Mouse (Mus musculus) lung, embryonic 15.5 days (tissue): ENCODE results near the gene Dpagt1. TPM values are rescaled to one million over a fixed set of nuclear protein-coding genes. Genes with fewer than 3 reads are reported as not detected.
"Not testable (repeated sequence)": the region's sequence is repeated elsewhere in the genome, so short reads cannot be mapped to it uniquely, and the experiment has no call there.

Experiments used
- ATAC-seq: fragments of 200-750 bp; cut with Nextera tagmentation; 2 replicates; pipeline ENCODE4 v1.8.0; 2017; ENCODE audit warnings: moderate number of reproducible peaks, borderline replicate concordance; ENCODE audit not compliant: low FRiP score, low TSS enrichment; ENCODE audit errors: extremely low read depth
- H3K27ac ChIP-seq: fragments of 300-500 bp; sonication (generic); 2 replicates; pipeline ENCODE4 v1.5.1; 2015; ENCODE audit warnings: moderate library complexity, mild to moderate bottlenecking, inconsistent platforms
- H3K27me3 ChIP-seq: fragments of 300-500 bp; sonication (generic); 2 replicates; pipeline ENCODE4 v1.6.1; 2015; ENCODE audit warnings: inconsistent platforms
- H3K36me3 ChIP-seq: fragments of 300-500 bp; sonication (generic); 2 replicates; pipeline ENCODE4 v1.6.1; 2015; ENCODE audit warnings: inconsistent platforms
- H3K4me1 ChIP-seq: fragments of 300-500 bp; sonication (generic); 2 replicates; pipeline ENCODE4 v1.6.1; 2015; ENCODE audit warnings: inconsistent platforms
- H3K4me2 ChIP-seq: fragments of 300-500 bp; sonication (generic); 2 replicates; pipeline ENCODE4 v1.6.1; 2015; ENCODE audit warnings: inconsistent platforms, mild to moderate bottlenecking, moderate library complexity
- H3K4me3 ChIP-seq: fragments of 300-500 bp; sonication (generic); 2 replicates; pipeline ENCODE4 v1.5.1; 2015; ENCODE audit warnings: mild to moderate bottlenecking, inconsistent platforms
- H3K9ac ChIP-seq: fragments of 300-500 bp; sonication (generic); 2 replicates; pipeline ENCODE4 v1.6.1; 2015; ENCODE audit warnings: inconsistent platforms
- H3K9me3 ChIP-seq: fragments of 300-500 bp; sonication (generic); 2 replicates; pipeline ENCODE4 v1.6.1; 2016; ENCODE audit warnings: inconsistent platforms
- WGBS: fragments of 180-500 bp; shearing (Covaris S2); methylation state at CpG from one replicate; pipeline ENCODE4 v1.1.7; 2015; 5-methylcytosine and 5-hydroxymethylcytosine counted together
- polyA plus RNA-seq: library from polyadenylated mRNA; unstranded; fragments of >200 nt; fragmentation: Nextera tagmentation; extraction: Ambion mirVana; gene quantifications from 2 replicates; pipeline ENCODE4 v1.2.1, GENCODE M21; 2015

Gene Dpagt1
- polyA plus RNA-seq = 33.5 and 36.5 TPM in 2 replicates

- peak within 1 kb of the TSS; percentile 79 for H3K9ac ChIP-seq
- H3K27me3 ChIP-seq = no peaks in the 10 kb centered on the region
- H3K36me3 ChIP-seq = peaks cover 19% of the 10 kb centered on the region
- H3K4me1 ChIP-seq = peaks cover 7% of the 10 kb centered on the region
- peak within 1 kb of the TSS; percentile 66 for H3K4me3 ChIP-seq
- H3K4me2 ChIP-seq = peak within 1 kb of the TSS; percentile 76
- H3K9me3 ChIP-seq = no peaks in the 10 kb centered on the region
- peak within 1 kb of the TSS; percentile 94 for H3K27ac ChIP-seq
- no peak for ATAC-seq
- 3% methylated on average over 12 of the region's 12 CpGs for WGBS
Observed at GRCm38 (mm10) chr9:44325768-44326370, at the start of gene Dpagt1. TSS of gene Dpagt1 (plus strand) at chr9:44326019.

GRCm38 (mm10) chr9:44283183-44283582, 42.6 kb upstream of the Dpagt1 start:
- Histone ChIP-seq H3K9me3 (no peaks in the 10 kb centered on the region), H3K4me2 (no peak overlapping the region), H3K4me3 (no peak overlapping the region), H3K27ac (no peak overlapping the region), H3K4me1 (peaks cover 17% of the 10 kb centered on the region), H3K36me3 (no peaks in the 10 kb centered on the region), H3K9ac (no peak overlapping the region), H3K27me3 (peaks cover 19% of the 10 kb centered on the region)
- ATAC-seq = no peak
- WGBS = 42% methylated on average over 5 of the region's 5 CpGs

- Histone ChIP-seq H3K27ac (no peak overlapping the region), H3K4me1 (peaks cover 24% of the 10 kb centered on the region), H3K4me2 (no peak overlapping the region), H3K36me3 (peaks cover 9% of the 10 kb centered on the region; the same call in 1 of the 2 replicates), H3K4me3 (no peak overlapping the region), H3K9me3 (no peaks in the 10 kb centered on the region), H3K9ac (no peak overlapping the region), H3K27me3 (peaks cover 32% of the 10 kb centered on the region)
- ATAC-seq = no peak
- 17% methylated on average over 6 of the region's 6 CpGs for WGBS
Observed at GRCm38 (mm10) chr9:44286256-44286850, 39.5 kb upstream of the Dpagt1 start.

GRCm38 (mm10) chr9:44287003-44287400, 38.8 kb upstream of the Dpagt1 start:
- no peaks in the 10 kb centered on the region for H3K9me3 ChIP-seq
- peak overlapping the region; percentile 97 for H3K4me2 ChIP-seq
- ATAC-seq = peak; percentile 9; the same call in 1 of the 2 replicates
- peaks cover 24% of the 10 kb centered on the region for H3K4me1 ChIP-seq
- no peak overlapping the region for H3K27ac ChIP-seq
- peaks cover 15% of the 10 kb centered on the region; the same call in 1 of the 2 replicates for H3K36me3 ChIP-seq
- peaks cover 32% of the 10 kb centered on the region for H3K27me3 ChIP-seq
- peak overlapping the region; percentile 47 for H3K9ac ChIP-seq
- 11% methylated on average over 11 of the region's 11 CpGs for WGBS
- H3K4me3 ChIP-seq = peak overlapping the region; percentile 59

GRCm38 (mm10) chr9:44287401-44288075, 38.3 kb upstream of the Dpagt1 start:
- peaks cover 32% of the 10 kb centered on the region for H3K27me3 ChIP-seq
- H3K9ac ChIP-seq = peak overlapping the region; percentile 47
- no peak overlapping the region for H3K27ac ChIP-seq
- H3K4me1 ChIP-seq = peaks cover 24% of the 10 kb centered on the region
- H3K4me2 ChIP-seq = peak overlapping the region; percentile 97
- H3K9me3 ChIP-seq = no peaks in the 10 kb centered on the region
- under 1% methylated on average over 47 of the region's 47 CpGs for WGBS
- H3K4me3 ChIP-seq = peak overlapping the region; percentile 59
- peak; percentile 55; the same call in 1 of the 2 replicates for ATAC-seq
- H3K36me3 ChIP-seq = peaks cover 21% of the 10 kb centered on the region

GRCm38 (mm10) chr9:44288076-44288958, 37.5 kb upstream of the Dpagt1 start, which contains the start of gene Abcg4:
TSS of gene Abcg4 (minus strand) at chr9:44288615.
- peak within 1 kb of the TSS; percentile 47 for H3K9ac ChIP-seq

GRCm38 (mm10) chr9:44288959-44289291, 36.9 kb upstream of the Dpagt1 start:
- Histone ChIP-seq H3K27ac (no peak overlapping the region), H3K36me3 (peaks cover 32% of the 10 kb centered on the region), H3K27me3 (peaks cover 32% of the 10 kb centered on the region), H3K9me3 (no peaks in the 10 kb centered on the region), H3K4me2 (peak overlapping the region; percentile 97; the same call in 1 of the 2 replicates), H3K4me1 (peaks cover 24% of the 10 kb centered on the region), H3K4me3 (no peak overlapping the region), H3K9ac (no peak overlapping the region)
- WGBS = 11% methylated on average over 11 of the region's 11 CpGs
- ATAC-seq = no peak

More at GRCm38 (mm10) chr9:44288076-44288958, 37.5 kb upstream of the Dpagt1 start, which contains the start of gene Abcg4:
- Histone ChIP-seq H3K4me2 (peak within 1 kb of the TSS; percentile 97), H3K4me3 (peak within 1 kb of the TSS; percentile 59), H3K27ac (no peak within 1 kb of the TSS), H3K4me1 (peaks cover 24% of the 10 kb centered on the region), H3K36me3 (peaks cover 26% of the 10 kb centered on the region), H3K27me3 (peaks cover 32% of the 10 kb centered on the region), H3K9me3 (no peaks in the 10 kb centered on the region)
- 2% methylated on average over 38 of the region's 38 CpGs for WGBS
- peak; percentile 68; the same call in 1 of the 2 replicates for ATAC-seq

- Histone ChIP-seq H3K9me3 (no peaks in the 10 kb centered on the region), H3K9ac (no peak overlapping the region), H3K4me2 (no peak overlapping the region), H3K4me1 (peaks cover 15% of the 10 kb centered on the region), H3K4me3 (no peak overlapping the region), H3K27me3 (peaks cover 19% of the 10 kb centered on the region), H3K36me3 (peaks cover 61% of the 10 kb centered on the region), H3K27ac (no peak overlapping the region)
- 61% methylated on average over 3 of the region's 3 CpGs for WGBS
- ATAC-seq = no peak
Observed at GRCm38 (mm10) chr9:44292490-44292889, 33.3 kb upstream of the Dpagt1 start.

GRCm38 (mm10) chr9:44300001-44300400, 25.8 kb upstream of the Dpagt1 start:
- H3K4me2 ChIP-seq, H3K9me3 ChIP-seq, H3K4me3 ChIP-seq, H3K9ac ChIP-seq, H3K27me3 ChIP-seq, H3K27ac ChIP-seq, ATAC-seq: not testable (repeated sequence)
- Histone ChIP-seq H3K36me3 (peaks cover 68% of the 10 kb centered on the region), H3K4me1 (peaks cover 14% of the 10 kb centered on the region)
- 91% methylated on average over 3 of the region's 3 CpGs for WGBS

- Histone ChIP-seq H3K9ac (peak within 1 kb of the TSS; percentile 91), H3K9me3 (no peaks in the 10 kb centered on the region), H3K4me1 (peaks cover 14% of the 10 kb centered on the region), H3K27ac (peak within 1 kb of the TSS; percentile 69), H3K4me2 (peak within 1 kb of the TSS; percentile 73), H3K4me3 (peak within 1 kb of the TSS; percentile 94), H3K27me3 (no peaks in the 10 kb centered on the region), H3K36me3 (peaks cover 19% of the 10 kb centered on the region)
- ATAC-seq = peak; percentile 99
- WGBS = 0% methylated on average over 48 of the region's 54 CpGs
Observed at GRCm38 (mm10) chr9:44305466-44306079, 20.2 kb upstream of the Dpagt1 start, which contains the start of gene Hinfp. TSS of gene Hinfp (minus strand) at chr9:44305671.

GRCm38 (mm10) chr9:44306532-44306931, 19.3 kb upstream of the Dpagt1 start:
- H3K27me3 ChIP-seq = no peaks in the 10 kb centered on the region
- ATAC-seq = no peak
- H3K9me3 ChIP-seq = no peaks in the 10 kb centered on the region
- H3K4me2 ChIP-seq = no peak overlapping the region
- no peak overlapping the region for H3K9ac ChIP-seq
- H3K4me3 ChIP-seq = no peak overlapping the region
- WGBS = 86% methylated on average over 6 of the region's 6 CpGs
- peaks cover 17% of the 10 kb centered on the region for H3K4me1 ChIP-seq
- peaks cover 12% of the 10 kb centered on the region for H3K36me3 ChIP-seq
- no peak overlapping the region for H3K27ac ChIP-seq
